Mouse (Mus musculus): ENCODE measurements around the gene Sox18.

GRCm38 (mm10) chr2:181680716-181681117, 9.3 kb upstream of the Sox18 start:
- TF ChIP-seq GATA1 (IDR thresholded peaks at IDR 0.05; ENCODE audit: borderline replicate concordance, low read length): no peak
- TF ChIP-seq FLI1 (IDR thresholded peaks at IDR 0.05; ENCODE audit: low read length): no peak

Measured in megakaryocyte, embryonic 14.5 days (primary cell).